ENCODE assay signal across 8 mouse cellular contexts in genomic region chr1:43065615-43066310, GRCm38 (mm10). TPM values are rescaled to one million over a fixed set of nuclear protein-coding genes. Genes with fewer than 3 reads are reported as not detected.
DNase-seq lines count a peak whose midpoint lies in the region; ATAC-seq lines count a peak whose summit lies in the region.

No protein-coding gene starts in this region.

- no peaks in the 10 kb centered on the region for H3K27me3 ChIP-seq in midbrain, embryonic 10.5 days (ENCODE audit: low read depth, poor library complexity, severe bottlenecking)
- H3K27me3 ChIP-seq in stomach, embryonic 14.5 days (ENCODE audit: control insufficient read depth, insufficient read depth, low read length) = no peaks in the 10 kb centered on the region

- DNase-seq in urinary bladder, postnatal 25 days (ENCODE audit: low spot score) = peak; percentile 25
- no peak for DNase-seq in urinary bladder, postnatal 10 days (ENCODE audit: low spot score)
- DNase-seq in cerebellum, postnatal 4 days (ENCODE audit: low spot score in 2 of 2) = peak; percentile 48 to 74
- peak; percentile 35 to 56 for DNase-seq in gastrocnemius, postnatal 4 days (ENCODE audit: low spot score in 2 of 2)
- DNase-seq in kidney, adult 11 months = peak; percentile 17
- DNase-seq in left cerebral cortex, postnatal 36 days (ENCODE audit: low spot score in 2 of 2) = peak; percentile 64 to 71
- peak; percentile 74 for DNase-seq in midbrain, embryonic 10.5 days (ENCODE audit: low spot score)

- H3K36me3 ChIP-seq in midbrain, embryonic 10.5 days = peaks cover 56% of the 10 kb centered on the region
- H3K36me3 ChIP-seq in stomach, embryonic 14.5 days (ENCODE audit: control insufficient read depth, insufficient read depth, low read length) = no peaks in the 10 kb centered on the region; the same call in 1 of the 2 replicates

- no peak overlapping the region for H3K4me2 ChIP-seq in stomach, embryonic 14.5 days (replicated peaks; ENCODE audit: low read depth, low read length)

- intact Hi-C loops in left cerebral cortex, postnatal 36 days (cut with DNase I) = loop anchor here (2.0 kb wide), 1 partner anchor 151 kb away; no protein-coding TSS in a partner anchor

- ATAC-seq in stomach, embryonic 14.5 days (ENCODE audit: insufficient number of reproducible peaks, insufficient read depth, low FRiP score, low read depth) = peak; percentile 72

- H3K9ac ChIP-seq in stomach, embryonic 14.5 days (replicated peaks; ENCODE audit: low read depth, low read length) = no peak overlapping the region

- no peaks in the 10 kb centered on the region for H3K9me3 ChIP-seq in midbrain, embryonic 10.5 days (replicated peaks)
- H3K9me3 ChIP-seq in stomach, embryonic 14.5 days (ENCODE audit: control insufficient read depth, low read depth, low read length) = no peaks in the 10 kb centered on the region

- no peak overlapping the region for H3K4me3 ChIP-seq in midbrain, embryonic 10.5 days
- no peak overlapping the region for H3K4me3 ChIP-seq in stomach, embryonic 14.5 days (ENCODE audit: low read depth, low read length)

- WGBS in midbrain, embryonic 10.5 days = 54% methylated on average over 9 of the region's 9 CpGs
- 53% methylated on average over 9 of the region's 9 CpGs for WGBS in stomach, embryonic 14.5 days

- H3K4me1 ChIP-seq in midbrain, embryonic 10.5 days = no peaks in the 10 kb centered on the region
- H3K4me1 ChIP-seq in stomach, embryonic 14.5 days (ENCODE audit: control insufficient read depth, insufficient read depth, low read length) = no peaks in the 10 kb centered on the region

- H3K27ac ChIP-seq in midbrain, embryonic 10.5 days (replicated peaks) = no peak overlapping the region
- no peak overlapping the region for H3K27ac ChIP-seq in stomach, embryonic 14.5 days (ENCODE audit: low read length)

RNA-seq across cellular contexts. Expression of gene Tgfbrap1, which starts 32.7 kb away (rescaled TPM):
- 10 to 100 TPM; 15.2 to 17.0 TPM for total RNA-seq in gastrocnemius, postnatal 4 days (2021)
- 10 to 100 TPM; 43.2 to 44.3 TPM for total RNA-seq in left cerebral cortex, postnatal 36 days (2021)
- polyA plus RNA-seq in midbrain, embryonic 10.5 days (2016; fragmentation: Nextera tagmentation; extraction: Ambion mirVana) = 13.5 and 14.8 TPM in 2 replicates
- 14.5 and 15.0 TPM in 2 replicates for polyA plus RNA-seq in stomach, embryonic 14.5 days (2014; fragmentation: Nextera tagmentation; extraction: Ambion mirVana)

RNA-seq across cellular contexts. Expression of gene AI597479, which starts 32.7 kb away (rescaled TPM):
- 10 to 100 TPM; 15.4 to 15.9 TPM for total RNA-seq in gastrocnemius, postnatal 4 days (2021)
- total RNA-seq in left cerebral cortex, postnatal 36 days (2021) = 10 to 100 TPM; 23.4 to 23.5 TPM
- 41.3 and 43.8 TPM in 2 replicates for polyA plus RNA-seq in midbrain, embryonic 10.5 days (2016; fragmentation: Nextera tagmentation; extraction: Ambion mirVana)
- 26.8 and 28.5 TPM in 2 replicates for polyA plus RNA-seq in stomach, embryonic 14.5 days (2014; fragmentation: Nextera tagmentation; extraction: Ambion mirVana)
